Mouse (Mus musculus) A20 (cell line): ENCODE results near the gene Arfip1.

Experiments used
- DNase-seq: peaks from one replicate; pipeline ENCODE4 v3.0.0-alpha.2; 2011; ENCODE audit warnings: low read depth, low spot score

Gene Arfip1

DNA sequence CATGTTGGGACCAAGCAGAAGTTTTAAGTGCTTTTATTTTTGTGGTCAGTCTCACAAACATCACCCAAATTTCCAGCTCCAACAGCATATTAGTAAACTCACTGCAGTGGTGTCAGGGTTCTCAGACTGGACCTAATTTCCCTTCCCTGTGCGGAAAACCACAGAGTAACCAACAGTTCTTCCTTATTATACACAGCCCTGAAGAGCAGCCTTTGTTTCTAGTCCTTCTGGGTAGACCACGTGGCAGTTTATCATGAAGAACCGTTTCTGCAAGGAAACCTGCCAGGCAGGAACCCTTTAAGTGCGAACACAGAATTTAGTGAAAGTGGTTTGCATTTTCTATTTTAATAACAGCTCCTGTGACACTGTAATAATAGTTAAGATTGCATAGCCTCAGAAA is 90.3 kb downstream of the Arfip1 start:
- no peak for DNase-seq

DNA sequence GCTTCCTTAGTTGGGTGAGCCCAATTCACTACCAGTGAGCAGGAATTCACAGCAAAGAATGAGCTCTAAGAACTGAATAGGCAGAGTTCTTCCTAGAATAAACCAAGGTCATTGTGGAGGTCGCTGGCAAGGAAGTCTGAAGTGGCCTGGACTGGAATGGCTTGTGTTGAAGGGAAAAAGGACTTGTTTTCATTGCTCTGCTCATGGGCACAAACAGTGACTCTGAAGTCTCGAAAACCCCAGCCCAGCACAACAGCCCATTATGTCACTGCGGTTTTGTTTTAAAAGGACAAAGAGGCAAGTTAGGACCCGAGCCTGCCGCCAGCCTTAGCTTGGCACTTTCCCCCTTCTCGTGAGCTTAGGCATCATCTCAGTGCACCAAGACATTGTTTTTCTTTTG is 93.7 kb downstream of the Arfip1 start:
- no peak for DNase-seq

DNA sequence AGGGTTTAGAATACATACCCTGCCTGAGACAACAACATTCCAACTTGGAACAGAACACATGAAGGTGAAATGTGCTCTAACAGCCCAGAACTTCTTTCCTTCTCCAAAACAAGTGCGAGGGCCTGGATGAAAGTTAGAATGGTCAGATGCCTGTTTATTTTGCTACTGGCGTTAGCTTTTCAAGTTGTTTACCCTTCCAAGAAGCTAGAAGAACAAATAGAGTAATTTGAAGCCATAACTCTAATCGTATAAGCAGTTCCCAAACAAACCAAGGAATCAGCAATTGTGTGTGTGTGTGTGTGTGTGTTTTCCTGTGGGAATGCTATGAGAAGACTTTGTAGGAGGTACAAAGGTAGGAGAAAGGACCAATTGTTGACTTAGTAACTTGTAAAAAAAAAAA is 97.5 kb downstream of the Arfip1 start:
- DNase-seq, result no peak

DNA sequence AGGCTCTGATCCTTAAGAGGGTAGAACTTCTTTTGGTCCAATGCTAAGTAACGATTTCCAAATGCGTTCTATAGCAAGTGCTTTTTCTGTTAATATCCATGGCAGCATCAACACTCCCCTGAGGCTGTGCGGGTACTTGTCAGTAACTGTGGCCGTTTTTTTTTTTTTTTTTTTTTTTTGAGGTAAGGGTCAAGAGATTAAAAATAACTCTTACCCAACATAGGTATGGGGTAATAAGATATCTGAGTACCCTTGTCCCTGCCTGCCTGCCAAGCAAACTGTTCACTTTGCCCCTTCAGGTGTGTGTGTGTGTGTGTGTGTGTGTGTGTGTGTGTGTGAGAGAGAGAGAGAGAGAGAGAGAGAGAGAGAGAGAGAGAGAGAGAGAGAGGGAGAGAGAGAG is 98.1 kb downstream of the Arfip1 start:
- no peak for DNase-seq

DNA sequence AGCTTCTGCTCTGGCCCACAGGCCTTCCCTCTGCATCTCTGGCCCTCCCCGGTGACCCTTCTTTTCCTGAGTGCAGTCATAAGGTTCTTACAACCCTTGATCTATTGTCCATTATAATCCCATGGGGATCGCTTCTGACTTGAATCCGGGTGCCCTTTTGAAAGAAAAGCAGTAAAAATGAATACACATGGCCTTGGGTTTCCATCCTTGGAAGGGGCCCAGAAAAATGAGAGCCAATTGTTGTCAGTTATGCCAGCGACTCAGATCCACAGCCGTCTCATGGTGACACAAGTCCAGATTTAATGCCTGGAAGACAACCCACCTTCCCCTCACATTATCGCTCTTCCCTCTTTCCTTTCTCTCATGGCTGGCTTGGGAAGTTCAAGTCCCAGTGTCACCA is 100.3 kb downstream of the Arfip1 start:
- DNase-seq, result no peak

DNA sequence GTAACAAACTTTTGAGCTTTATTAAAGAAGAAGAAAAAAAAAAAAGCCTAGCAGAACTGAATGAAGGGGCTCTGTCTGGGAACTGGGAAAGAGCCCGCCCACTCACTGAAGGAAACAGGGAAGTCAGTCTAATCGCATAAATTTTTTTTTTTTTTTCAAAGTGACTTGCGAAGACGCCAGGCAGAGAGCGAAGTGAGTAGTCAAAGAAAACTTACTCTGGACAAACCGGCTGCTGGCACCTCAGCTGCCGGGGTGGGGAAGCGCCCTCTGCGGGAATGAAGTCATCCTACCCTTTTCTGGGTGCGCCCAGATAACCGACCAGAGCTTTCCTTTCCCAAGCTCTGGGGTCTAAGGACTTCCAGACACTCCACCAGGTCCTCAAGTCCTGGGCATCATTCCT is 101.3 kb downstream of the Arfip1 start:
- DNase-seq, result no peak

DNA sequence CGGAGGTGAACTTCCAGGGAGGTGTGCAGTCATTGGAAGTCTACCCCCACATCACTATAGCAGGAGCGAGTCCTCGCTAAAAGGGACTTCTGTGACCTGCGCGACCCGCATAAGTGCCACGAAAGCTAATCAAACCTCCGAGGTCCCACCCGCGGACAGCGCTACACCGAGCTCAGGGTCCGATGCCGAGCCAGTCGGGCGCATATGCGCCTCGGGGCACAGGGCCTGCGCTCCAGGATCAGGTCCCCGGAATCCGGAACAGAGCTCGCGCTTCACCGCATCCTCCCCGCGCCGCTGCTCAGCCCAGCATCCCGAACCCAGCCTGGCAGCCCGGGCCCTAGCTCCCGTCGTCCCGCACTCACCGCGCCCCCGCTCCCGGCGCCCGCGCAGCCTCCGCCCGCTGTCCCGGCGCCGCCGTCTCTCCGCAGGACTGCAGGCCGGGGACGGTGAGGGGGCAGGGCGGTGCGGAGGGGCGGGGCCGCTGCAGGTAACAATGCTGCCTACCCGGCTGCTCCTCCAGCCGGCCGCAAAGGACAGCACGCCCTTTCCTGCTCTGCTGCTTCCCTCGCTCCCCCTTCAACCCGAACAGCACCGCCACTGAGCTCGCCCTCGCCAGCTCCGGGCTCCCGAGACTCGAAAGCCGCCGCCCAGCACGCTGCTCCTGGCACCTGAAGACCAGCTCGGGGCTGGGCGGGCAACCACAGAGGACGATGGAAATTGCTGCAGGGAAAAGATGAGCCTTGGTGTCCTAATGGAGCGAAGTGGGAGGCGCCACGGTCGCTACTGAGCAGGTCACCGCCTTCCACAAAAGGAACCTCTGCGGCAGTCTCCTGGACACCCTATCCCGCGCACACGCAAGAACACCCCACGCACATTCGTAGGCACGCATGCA is 102.2 kb downstream of the Arfip1 start, which contains the start of gene Fhdc1:
Gene Fhdc1 (minus strand): TSS at position 424 of the 892 bp plus-strand sequence.
- no peak for DNase-seq

DNA sequence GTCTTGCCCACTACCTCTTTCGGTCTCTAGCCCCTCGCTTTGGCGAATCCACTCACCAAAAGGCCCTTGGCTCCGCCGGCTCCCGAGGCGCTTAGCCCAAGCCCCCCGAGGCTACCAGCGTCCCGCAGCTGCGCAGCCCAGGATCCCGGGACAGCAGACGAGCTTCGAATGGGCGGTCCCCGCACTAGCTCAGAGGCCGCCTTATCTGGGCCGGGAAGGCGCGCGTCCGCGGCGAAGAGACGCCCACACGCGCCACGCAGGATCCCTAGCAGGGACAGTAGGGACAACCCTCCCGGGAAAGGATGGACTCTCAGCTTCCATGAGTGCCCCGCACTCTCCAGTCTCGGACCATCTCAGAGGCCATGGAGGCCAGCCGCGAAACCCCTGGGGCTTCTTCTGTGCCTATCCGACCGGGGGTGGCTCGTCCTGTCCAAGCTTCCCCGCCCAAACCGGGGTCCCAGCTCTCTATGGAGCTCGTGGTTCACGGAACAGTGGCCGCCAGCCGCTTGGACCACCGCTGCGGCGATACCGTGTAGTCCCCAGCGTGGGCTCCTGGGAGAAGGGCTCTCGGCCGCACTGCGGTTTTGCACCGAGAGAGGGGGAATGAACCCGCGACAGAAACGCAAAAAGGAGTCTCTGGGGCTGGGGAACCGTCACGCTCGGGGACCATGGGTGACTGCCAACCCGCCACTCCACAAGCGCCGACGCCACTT is 103.0 kb downstream of the Arfip1 start:
- DNase-seq, result no peak

DNA sequence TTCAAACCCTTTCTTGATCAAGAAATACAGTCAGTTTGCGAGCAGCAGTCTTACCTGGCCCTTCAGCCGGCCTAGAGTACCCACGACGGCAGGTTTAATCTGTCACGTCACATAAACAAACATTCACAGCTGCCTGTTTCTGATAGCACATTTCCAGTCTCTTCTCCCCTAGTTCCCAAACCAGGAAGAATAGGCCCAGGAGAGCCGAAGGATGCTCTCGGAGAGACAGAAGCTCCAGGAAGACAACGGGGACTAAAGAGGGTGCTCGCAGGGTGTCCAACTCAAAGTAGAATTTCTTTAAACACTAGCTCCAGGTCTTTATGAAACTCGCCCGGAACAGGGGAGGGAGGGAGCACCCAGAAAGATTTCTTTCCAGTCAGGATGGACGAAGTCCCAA is 103.5 kb downstream of the Arfip1 start:
- DNase-seq, result no peak

DNA sequence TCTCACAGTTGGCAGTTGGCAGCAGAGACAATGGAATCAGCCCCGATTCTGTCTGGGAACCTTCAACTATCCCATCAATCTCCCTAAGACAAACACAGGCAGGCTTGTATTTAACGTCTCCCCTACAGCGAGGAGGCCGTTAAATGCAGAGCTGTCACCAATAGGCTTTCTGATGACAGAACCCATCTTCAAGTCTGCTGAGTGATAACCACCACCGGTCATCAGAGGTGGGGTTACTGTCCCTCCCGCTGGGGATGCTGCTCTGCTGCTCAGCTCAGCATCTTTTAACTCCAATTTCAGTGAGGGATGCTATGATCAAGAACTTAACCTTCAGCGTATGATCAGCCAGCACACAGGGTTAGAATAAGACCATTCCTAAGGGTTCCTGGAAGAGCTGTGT is 104.2 kb downstream of the Arfip1 start:
- no peak for DNase-seq

DNA sequence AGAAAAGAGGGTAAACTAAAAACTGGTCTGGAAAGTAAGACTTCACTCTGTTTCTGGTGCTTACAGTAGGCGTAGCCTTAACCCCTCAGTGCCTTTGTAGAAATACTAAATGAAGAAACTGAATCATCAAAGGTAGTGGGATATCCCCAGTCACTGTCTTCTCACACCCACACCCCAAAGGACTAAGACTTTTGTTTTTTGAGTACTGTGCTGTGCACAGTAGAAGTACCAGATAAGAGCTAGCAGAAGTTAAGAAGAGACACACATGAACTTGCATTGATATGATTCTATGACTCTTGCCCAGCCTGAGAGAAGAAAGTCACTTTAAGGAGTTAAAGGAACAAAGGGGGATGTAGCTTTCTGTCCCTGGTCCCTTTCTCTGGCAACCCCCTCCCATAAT is 104.9 kb downstream of the Arfip1 start:
- DNase-seq, result no peak

DNA sequence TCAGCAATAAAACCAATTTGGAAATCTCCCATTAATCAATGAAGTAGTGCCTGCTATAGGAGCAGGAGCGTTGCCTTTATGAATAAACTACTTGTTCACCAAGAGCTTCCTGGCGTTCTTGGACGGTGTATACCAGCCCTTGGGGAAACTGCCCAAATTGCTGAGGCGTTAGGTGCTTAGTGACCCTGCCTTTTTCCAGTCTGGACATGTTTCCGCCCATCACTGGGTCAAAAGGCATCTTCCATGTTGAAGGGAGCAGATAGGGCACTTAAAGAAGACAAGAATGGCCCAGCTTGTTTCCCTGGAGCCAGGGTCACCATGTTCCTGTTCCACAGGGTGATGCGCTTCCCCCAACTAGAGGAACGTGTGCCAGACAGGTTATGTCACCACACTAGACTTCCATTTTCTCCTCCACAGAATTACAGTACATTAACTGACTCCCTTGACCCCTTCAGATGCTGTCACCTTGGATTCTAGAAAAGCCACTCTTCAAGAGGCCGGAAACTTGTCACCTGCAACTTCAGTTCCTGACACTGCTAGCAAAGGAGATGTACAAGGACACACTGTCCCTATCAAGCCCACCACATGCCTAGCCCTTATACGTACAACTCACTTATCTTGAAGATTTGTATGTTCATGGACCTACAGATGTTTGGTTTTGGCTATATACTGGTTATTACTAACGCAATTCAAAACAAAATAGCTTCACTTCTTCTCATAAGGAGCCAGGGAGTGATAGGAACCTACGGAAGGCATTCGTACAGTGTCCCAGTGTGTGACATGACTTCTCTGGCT is 107.2 kb downstream of the Arfip1 start:
- DNase-seq, result no peak

DNA sequence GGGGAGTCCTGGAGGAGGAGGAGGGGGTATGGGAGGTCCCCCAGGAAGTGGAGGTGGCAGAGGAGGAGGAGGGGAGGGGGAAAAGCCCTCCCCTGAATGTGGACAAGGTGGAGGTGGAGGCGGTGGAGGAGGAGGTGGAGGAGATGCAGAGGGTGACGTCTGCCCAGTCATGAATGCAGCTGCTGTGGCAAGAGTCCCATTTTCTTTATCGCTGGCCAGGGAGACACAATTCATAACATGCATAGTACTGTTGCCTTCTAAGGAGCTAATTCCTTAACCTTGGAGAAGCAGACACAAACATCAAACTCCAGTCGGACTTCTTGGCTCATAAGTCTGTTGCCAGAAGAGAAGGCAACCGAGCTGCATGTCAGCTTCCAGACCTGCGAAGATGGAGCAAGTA is 108.0 kb downstream of the Arfip1 start:
- DNase-seq, result no peak

DNA sequence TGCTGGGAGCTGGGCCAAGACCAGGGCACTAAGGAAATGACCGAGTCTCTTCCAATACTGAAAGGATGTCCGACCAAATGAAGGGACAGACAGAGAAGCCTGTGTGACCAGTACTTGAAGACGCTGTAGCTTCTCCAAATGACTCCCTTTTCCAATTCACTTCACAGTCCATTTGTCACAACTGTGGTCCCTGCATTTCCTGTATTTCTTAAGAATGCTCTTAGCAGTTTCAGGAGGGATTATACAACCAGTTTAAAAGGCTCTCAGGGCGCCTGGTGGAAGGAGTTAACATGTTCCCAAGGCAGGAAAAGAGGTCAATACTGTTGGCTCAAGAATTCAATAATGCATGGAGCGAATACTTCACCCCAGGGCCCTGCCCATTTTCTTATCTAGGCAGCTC is 109.5 kb downstream of the Arfip1 start:
- DNase-seq, result no peak

DNA sequence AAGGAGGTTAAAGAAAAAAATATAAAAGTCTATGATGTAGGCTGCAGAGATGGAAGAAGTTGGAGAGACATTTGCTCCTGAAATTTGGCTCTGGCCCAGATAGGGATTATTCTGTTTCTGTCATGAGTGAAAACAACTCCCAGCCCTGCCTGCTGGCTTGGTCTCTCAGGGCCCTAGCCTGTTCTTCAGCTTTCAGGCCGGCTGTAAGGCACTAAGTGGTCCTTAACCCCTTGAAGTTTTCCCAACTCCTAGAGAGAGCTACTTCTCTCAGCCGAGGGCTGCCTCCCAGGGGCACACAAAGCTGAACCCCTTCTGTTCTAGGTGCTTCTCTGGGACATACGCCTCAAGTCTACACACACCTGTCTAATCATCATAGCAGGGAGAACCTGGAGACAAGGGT is 109.9 kb downstream of the Arfip1 start:
- no peak for DNase-seq

DNA sequence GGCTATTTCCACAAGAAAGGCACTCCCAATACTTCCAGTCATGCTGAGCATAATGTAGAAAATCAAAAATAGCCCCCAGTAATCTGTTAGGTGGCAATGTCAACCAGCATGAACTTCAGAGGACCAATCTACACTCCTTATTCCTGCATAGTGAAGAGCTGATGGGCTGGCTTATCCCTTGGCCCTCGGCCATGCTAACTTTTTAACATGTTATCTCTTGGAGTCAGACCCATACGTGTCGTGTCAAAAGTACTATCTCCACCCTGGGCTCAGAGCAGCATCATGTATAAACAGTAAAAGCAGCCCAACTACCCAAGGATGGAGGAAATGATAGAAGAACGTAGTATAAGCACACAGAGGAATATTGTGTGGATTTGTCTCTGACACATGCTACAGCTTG is 111.3 kb downstream of the Arfip1 start:
- no peak for DNase-seq

DNA sequence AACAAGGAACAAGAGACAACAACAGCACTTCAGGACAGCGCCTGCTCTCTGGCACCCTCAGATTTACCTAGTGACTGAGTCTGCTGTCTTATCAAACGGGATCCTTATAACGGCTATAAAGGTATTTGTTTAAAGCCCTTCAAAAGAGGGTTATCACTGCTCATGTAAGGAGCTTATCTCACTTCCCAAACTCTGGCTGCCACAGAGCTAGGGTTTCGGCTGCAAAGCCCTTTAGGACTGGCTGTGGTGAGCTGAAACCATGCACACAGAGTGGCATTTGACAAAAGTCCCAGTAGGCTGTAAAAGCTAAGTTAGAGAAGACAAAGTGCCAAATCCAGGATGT is 114.3 kb downstream of the Arfip1 start:
- DNase-seq, result no peak

DNA sequence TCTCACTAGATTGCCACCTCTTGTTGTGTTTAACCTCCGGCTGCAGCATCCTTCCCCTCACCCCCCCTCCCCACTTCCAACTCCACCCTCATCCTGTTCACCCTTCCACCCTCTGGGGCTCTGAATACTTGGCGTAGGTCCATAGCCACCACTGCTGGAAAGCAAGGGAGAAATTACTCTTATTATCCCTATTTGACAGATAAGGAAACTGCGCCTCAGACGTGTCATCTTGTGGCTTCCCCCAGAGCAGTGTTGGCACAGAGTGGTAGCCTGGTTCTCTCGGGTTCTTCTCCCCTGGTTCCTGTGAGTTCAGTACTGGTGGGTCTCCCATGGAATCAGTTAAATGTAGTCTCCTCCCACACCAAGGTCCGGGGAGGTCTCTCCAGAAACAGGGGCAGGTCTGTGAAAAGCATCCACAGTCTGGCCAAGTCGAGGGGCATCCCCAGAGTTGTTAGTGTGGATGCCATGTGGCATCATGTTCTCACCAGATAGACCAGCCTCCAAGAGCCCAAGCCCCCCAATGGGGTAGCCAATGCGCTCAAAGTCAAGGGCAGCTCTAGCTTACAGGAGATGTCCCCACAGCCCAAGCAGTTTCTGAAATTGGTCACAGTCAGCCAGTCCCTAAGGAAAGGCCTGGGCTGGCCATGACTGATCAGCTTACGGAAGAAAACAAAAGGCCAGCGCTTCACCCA is 114.9 kb downstream of the Arfip1 start:
- no peak for DNase-seq

DNA sequence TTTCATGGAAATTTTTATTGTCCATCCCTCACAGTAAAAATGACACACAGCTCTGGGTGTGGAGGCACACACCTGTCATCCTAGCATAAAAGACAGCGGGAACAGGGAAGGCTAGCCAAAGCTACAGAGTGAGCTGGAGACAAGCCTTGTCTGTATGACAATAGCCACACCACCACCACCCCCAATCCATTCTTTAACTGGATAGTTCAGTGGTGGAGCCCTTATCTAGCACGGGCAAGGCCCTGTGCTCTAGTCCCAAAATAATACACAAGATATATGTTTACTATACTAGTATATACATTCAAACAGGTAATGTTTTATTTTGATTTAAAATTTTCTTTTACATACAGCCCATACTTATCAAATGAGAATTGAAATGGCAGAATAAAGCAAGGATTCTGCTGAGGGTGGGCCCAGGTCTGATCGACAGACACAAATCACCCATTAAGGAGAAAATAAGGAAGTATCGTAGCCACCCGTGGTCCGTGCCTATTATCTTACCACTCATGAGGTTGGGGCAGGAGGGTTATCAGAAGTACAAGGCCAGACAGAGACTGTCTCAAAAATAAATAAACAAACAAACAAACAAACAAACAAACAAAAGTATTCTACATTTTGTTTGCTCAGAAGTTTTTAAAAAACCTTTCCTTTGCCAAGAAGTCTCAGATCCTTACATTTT is 116.5 kb downstream of the Arfip1 start:
- DNase-seq, result no peak

DNA sequence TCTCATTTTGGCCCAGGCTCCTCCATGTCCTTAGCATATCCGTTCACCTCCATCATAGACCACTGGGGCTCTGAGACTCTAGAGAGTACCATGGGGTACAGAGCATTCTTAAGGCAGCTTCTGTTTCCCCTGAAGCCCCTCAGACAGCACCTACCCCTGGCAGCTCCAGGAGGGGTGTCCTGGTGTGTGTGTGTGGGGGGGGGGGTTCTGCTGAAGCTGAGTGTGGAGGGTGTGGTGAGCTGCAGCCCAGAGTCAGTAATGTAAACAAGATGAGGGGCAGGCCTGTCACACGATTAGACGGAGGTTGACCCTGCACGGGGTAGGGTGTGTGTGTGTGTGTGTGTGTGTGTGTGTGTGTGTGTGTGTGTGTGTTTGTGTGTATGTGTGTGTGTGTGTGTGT is 120.7 kb downstream of the Arfip1 start:
- DNase-seq, result no peak

DNA sequence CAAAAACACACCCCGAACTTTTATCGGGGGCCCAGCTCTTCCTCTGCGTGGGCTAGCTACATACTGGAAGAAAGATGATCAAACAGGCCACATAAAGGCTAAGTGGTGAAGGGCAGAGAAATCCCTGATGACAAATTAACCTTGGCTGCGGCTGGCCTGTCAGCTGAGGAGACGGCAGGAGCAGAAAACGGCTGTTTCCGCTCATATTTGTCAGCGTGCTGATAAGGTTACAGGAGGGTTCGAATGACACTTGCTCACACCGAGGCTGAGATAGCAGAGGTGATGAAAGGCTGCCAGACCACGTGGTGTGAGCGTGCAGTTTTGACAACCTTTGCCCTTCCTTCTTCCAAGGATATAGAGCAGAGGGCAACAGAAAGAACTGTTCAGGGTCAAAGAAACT is 121.5 kb downstream of the Arfip1 start:
- no peak for DNase-seq
